Mouse (Mus musculus) testis, adult 10 weeks (tissue): ENCODE results near the gene Gm49601. TPM values are rescaled to one million over a fixed set of nuclear protein-coding genes. Genes with fewer than 3 reads are reported as not detected.

ENCODE experiments used
- polyA plus RNA-seq: library from polyadenylated mRNA; stranded (reverse); fragments of 350-450 nt; fragmentation: Illumina TruSeq; extraction: RNeasy Lipid Tissue Mini Kit (QIAGEN cat#74804); gene quantifications from one replicate; pipeline ENCODE4 v1.2.3, GENCODE M21; 2014; ENCODE audit warnings: low read depth, low replicate concordance

Gm49601 gene
- polyA plus RNA-seq: 1.8 TPM

DNA sequence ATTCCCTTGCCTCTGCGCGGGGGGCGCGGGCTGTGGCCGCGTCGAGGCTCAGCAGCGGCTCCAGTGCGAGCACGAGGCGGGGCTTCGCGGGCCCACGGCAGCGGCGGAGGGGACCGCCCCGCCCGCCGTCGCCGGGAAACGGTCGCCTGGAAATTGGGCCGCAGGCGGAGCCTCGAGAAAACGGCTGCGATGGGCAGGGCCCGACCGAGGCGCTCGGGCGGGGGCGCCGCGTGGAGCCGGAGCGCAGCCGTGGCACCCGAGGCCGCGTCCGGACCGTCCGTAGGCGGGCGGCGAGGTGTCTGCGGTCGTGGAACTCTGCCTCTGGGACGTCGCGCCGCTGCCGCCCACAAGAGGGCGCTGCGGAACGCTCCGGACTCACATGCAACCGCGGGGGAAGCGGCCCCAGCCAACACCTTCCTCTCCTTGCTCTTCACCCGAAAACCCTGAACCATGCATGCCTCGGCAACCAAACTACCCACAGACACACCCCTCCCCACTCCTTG is at the start of gene Gm49601:
Gm49601 (minus strand) TSS at position 52 of the 503 bp plus-strand sequence.

DNA sequence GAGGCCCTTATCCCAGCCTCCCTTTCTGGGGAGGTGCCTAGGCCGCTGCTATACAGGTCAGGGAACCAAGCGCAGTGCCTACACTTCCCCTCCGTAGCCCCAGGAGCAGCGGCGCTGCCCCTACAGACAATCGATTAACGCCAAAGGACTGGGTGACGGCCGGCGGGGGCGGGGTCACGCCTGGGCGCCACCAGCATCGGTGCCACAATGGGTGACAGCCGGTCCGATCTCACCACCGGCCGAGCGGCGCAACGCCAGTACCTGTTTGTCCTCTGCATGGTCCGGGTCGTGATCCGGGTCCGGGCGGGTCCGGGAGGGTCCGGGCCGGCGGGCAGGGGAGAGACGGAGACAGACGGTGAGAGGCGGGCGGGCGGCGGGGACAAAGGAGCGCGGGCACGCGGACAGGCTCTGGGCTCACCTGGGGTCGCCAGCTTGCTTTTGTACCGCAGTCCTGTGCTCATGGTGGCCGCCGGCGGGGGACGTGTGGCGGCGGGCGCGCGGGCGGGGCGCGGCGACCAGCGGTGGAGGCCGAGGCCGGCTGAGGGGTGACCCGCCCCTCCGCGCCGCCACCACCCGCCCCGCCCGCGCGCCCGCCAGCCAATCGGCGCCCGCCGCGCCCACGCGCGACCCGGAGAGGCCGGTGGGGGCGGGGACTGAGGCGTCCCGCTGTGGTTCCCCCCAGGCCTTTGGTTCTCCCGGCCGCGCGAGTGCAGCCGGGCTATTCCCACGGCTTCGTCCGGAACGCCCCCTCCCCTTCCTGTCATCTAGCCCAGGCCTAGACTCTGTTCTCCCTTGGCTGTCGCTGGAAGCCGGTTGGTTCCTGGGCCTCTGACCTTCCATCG is 3.4 kb upstream of the Gm49601 start, which contains the start of gene Sept5:
Sept5 (minus strand) TSS at position 565 of the 842 bp plus-strand sequence.

DNA sequence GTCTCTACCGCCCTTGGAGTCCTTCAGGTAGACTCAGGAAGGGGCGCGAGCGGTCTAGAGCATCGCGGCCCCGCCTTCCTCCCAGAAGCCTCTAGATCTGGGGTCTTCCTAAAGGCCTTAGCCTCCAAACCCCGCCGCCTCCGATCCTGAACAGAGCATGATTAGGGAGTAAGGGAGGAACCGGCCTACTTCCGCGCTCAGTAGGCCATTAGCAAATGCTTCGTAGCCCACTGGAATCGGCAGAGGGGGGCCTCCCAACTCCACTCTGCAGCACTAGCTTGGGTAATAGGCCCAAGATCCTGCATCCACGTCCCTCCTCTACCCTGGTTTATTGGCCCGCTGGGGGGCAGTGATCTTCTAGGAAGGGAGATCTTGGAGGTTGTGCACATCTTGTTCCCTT is 4.2 kb downstream of the Gm49601 start, which contains the start of gene Gp1bb:
Gp1bb (minus strand) TSS at position 385 of the 400 bp plus-strand sequence.

DNA sequence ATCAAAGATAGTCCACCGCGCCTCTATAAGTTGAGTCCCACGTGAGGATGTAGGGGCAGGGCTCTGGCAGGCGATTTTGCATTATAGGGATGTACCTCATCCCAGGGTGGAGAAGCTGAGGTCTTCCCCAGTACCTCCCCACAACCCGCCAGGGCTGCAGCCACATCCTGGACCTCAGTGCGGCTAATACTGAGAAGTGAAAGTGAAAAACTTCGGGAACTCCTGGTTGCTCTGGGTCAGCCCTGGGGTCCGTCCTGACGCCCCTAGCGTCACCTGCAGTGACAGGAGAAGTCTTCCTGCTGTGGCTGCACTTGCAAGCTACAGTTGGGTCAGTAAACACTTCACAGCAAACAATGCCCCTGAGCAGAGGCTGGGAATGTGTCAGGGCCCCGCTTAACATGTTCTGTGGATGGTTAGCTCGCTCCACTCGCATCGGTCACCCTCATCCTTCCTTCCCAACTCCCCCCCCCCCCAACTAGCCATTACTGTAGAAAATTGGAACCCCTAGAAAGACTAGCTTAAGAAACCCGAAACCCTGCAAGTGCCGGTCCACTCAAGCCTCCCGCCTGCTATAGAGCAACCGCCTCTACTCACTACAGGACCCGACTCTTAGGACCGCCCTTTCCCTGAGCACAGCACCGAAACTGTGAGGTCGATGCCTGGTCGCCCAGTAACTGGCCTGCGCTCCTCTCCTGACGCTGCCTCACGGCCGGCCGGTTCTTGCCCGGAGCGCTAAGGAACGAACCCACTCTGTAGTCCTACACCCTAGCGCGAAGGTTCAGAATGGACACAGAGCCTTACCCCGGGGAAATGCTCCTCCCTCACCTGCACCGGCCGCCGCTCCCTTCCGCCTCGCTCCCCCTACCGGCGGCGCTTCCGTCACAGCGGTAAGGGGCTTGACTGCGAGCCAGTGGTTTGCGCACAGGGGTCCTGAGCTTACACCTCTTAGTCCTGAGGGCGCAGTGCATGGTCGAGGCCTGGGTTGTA is 36.1 kb downstream of the Gm49601 start, which contains the start of gene Tbx1:
Tbx1 (minus strand) TSS at position 868 of the 987 bp plus-strand sequence.

Other genes with a start within 250 kb of the Gm49601 start
- 0.42 TPM for gene Txnrd2, start 200.0 kb downstream of the Gm49601 start, polyA plus RNA-seq
- 2.1 TPM for gene Comt, start 199.6 kb downstream of the Gm49601 start, polyA plus RNA-seq
- 15.6 TPM for gene Gnb1l, start 127.7 kb downstream of the Gm49601 start, polyA plus RNA-seq
- gene Rtl10, start 127.5 kb downstream of the Gm49601 start, polyA plus RNA-seq: not detected
- gene Tbx1, start 35.8 kb downstream of the Gm49601 start, polyA plus RNA-seq: 1.8 TPM
- 1.3 TPM for gene Gp1bb, start 4.0 kb downstream of the Gm49601 start, polyA plus RNA-seq
- 3.5 TPM for gene Sept5, start 3.5 kb upstream of the Gm49601 start, polyA plus RNA-seq
- 0.14 TPM for gene Cldn5, start 150.4 kb upstream of the Gm49601 start, polyA plus RNA-seq
- gene Ufd1, start 185.4 kb upstream of the Gm49601 start, polyA plus RNA-seq: 206 TPM
- gene Cdc45, start 185.6 kb upstream of the Gm49601 start, polyA plus RNA-seq: 14.3 TPM
- gene 2510002D24Rik, start 210.2 kb upstream of the Gm49601 start, polyA plus RNA-seq: 2.0 TPM
- gene Gm28539, start 210.2 kb upstream of the Gm49601 start, polyA plus RNA-seq: not detected